Mouse (Mus musculus): ENCODE data around the gene Rab40c.

- TF ChIP-seq POLR2A (IDR thresholded peaks at IDR 0.05; ENCODE audit: control insufficient read depth in 1 of 2, insufficient read depth in 1 of 2, low read depth in 1 of 2, low read length in 2 of 2, poor library complexity in 1 of 2) (no peak), EP300 (IDR thresholded peaks at IDR 0.05; ENCODE audit: low read depth in 1 of 2, low read length in 2 of 2) (no peak), POLR2AphosphoS5 (IDR thresholded peaks at IDR 0.05; ENCODE audit: borderline replicate concordance, low read depth, low read length) (no peak), UBTF (IDR thresholded peaks at IDR 0.05; ENCODE audit: borderline replicate concordance, insufficient read depth, low read depth, low read length) (no peak), CTCF (IDR thresholded peaks at IDR 0.05 in 2 of 3, conservative IDR thresholded peaks at IDR 0.05 in 1 of 3; ENCODE audit: control insufficient read depth in 1 of 3, insufficient read depth in 1 of 3, low read depth in 2 of 3, low read length in 3 of 3, poor library complexity in 1 of 3, severe bottlenecking in 1 of 3) (no peak), NRF1 (IDR thresholded peaks at IDR 0.05; ENCODE audit: insufficient read depth, low read depth, low read length, poor library complexity, severe bottlenecking) (no peak), POLR2AphosphoS2 (IDR thresholded peaks at IDR 0.05; ENCODE audit: low read length) (no peak), NELFE (IDR thresholded peaks at IDR 0.05; ENCODE audit: low read depth, low read length) (no peak), ETS1 (IDR thresholded peaks at IDR 0.05; ENCODE audit: low read depth, low read length) (no peak), MAFK (IDR thresholded peaks at IDR 0.05; ENCODE audit: borderline replicate concordance, low read depth, low read length) (no peak), TAL1 (IDR thresholded peaks at IDR 0.05; ENCODE audit: low read length) (no peak), MAX (IDR thresholded peaks at IDR 0.05; ENCODE audit: low read length) (no peak)
Measured at GRCm38 (mm10) chr17:25955736-25956135, 36.2 kb upstream of the Rab40c start.

Data from MEL (cell line).